Mouse (Mus musculus) activated CD4-positive, CD25-positive, alpha-beta regulatory T cell (primary cell): ENCODE results near the gene Ntng1. TPM values are rescaled to one million over a fixed set of nuclear protein-coding genes. Genes with fewer than 3 reads are reported as not detected.

ENCODE experiments used
- polyA plus RNA-seq, 2 experiments: library from polyadenylated mRNA; unstranded; fragments of 100-300 nt; shearing (Covaris generic); gene quantifications; one replicate each; pipeline ENCODE4 v1.2.1; 2017

Ntng1 gene
- polyA plus RNA-seq, result not detected

GRCm38 (mm10) chr3:110143206-110144061 lies at the start of gene Ntng1:
Gene Ntng1 (minus strand): TSS chr3:110144011.

Other genes with a start within 250 kb of the Ntng1 start
- gene Prmt6, start 107.0 kb upstream of the Ntng1 start, polyA plus RNA-seq, result 10 to 100 TPM; 22.5 to 23.7 TPM